Mouse (Mus musculus) spleen, adult 2 months (tissue): ENCODE results near the gene Gm5089. TPM values are rescaled to one million over a fixed set of nuclear protein-coding genes. Genes with fewer than 3 reads are reported as not detected.

ENCODE experiments used
- DNase-seq, 2 experiments: peaks; one replicate each; pipeline versions ENCODE4 v3.0.0 to v3.0.0-alpha.2; 2012 to 2021; ENCODE audit warnings: low spot score in 2 of 2, low read depth in 1 of 2
- H3K27ac ChIP-seq: fragments of 200-500 bp; 2 replicates; pipeline ENCODE4 v1.5.1; 2012; ENCODE audit warnings: low read length, inconsistent platforms; ENCODE audit not compliant: insufficient read depth
- H3K27me3 ChIP-seq: fragments of 200-500 bp; 2 replicates; pipeline ENCODE4 v1.6.1; 2012; ENCODE audit warnings: mild to moderate bottlenecking, moderate library complexity, low read length, inconsistent platforms; ENCODE audit not compliant: control insufficient read depth, insufficient read depth
- H3K36me3 ChIP-seq: fragments of 200-500 bp; 2 replicates; pipeline ENCODE4 v1.6.1; 2012; ENCODE audit warnings: mild to moderate bottlenecking, low read length, inconsistent platforms; ENCODE audit not compliant: control insufficient read depth, insufficient read depth
- H3K4me1 ChIP-seq: fragments of 200-500 bp; 2 replicates; pipeline ENCODE4 v1.6.1; 2011; ENCODE audit warnings: inconsistent platforms; ENCODE audit not compliant: control insufficient read depth, insufficient read depth, insufficient read length
- H3K4me3 ChIP-seq: fragments of 200-500 bp; 2 replicates; pipeline ENCODE4 v1.5.1; 2011; ENCODE audit warnings: mild to moderate bottlenecking, inconsistent platforms; ENCODE audit not compliant: insufficient read depth, insufficient read length; ENCODE audit errors: extremely low read depth
- CTCF ChIP-seq: fragments of 200-500 bp; IDR thresholded peaks from 2 replicates; pipeline ENCODE4 v1.5.1; 2011; ENCODE audit warnings: mild to moderate bottlenecking, inconsistent platforms; ENCODE audit not compliant: insufficient read depth, insufficient read length, insufficient replicate concordance; ENCODE audit errors: extremely low read depth
- POLR2A ChIP-seq: fragments of 200-500 bp; IDR thresholded peaks from 2 replicates; pipeline ENCODE4 v1.6.1; 2011; ENCODE audit warnings: low read depth, low read length, inconsistent platforms
- WGBS: fragments of 180-500 bp; shearing (Covaris S2); methylation state at CpG from one replicate; pipeline ENCODE4 v1.1.7; 2018; 5-methylcytosine and 5-hydroxymethylcytosine counted together
- polyA plus RNA-seq: library from polyadenylated mRNA; depleted of rRNA; stranded (reverse); fragments of >200 nt; gene quantifications from 2 replicates; pipeline ENCODE4 v1.2.3, GENCODE M21; 2012

Gm5089 gene
- polyA plus RNA-seq, 1 experiment = not detected

GRCm38 (mm10) chr14:122482081-122483023 is 31.4 kb upstream of the Gm5089 start:
- no peak for DNase-seq
- TF ChIP-seq POLR2A (no peak), CTCF (no peak)
- Histone ChIP-seq H3K4me1 (no peaks in the 10 kb centered on the region; the same call in 1 of the 2 replicates), H3K27ac (no peak overlapping the region), H3K4me3 (no peak overlapping the region), H3K27me3 (peaks cover 51% of the 10 kb centered on the region), H3K36me3 (no peaks in the 10 kb centered on the region)
- WGBS = 7% methylated on average over 38 of the region's 38 CpGs

DNA sequence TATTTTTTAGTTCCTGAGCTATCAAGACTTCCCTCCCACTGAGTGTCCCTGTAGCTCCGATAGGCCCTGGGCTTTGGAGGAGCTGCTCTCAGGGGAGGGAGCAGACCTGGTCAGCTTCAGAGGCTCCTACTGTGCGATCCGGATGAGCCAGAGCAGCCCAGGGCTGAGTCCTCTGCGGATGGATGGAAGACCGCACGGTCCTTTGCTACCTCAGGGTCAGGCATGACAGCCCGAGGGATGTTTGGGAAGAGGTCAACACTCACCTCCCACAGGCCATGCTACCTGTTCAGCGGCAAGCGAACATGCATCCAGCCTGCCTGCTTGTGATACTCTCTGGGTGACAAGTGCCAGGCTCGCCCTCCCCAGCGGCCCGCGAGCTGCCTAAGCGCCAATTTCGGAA is 30.3 kb upstream of the Gm5089 start:
- Histone ChIP-seq H3K27ac (no peak overlapping the region), H3K27me3 (peaks cover 62% of the 10 kb centered on the region), H3K4me3 (no peak overlapping the region)

GRCm38 (mm10) chr14:122480355-122480754 is 29.4 kb upstream of the Gm5089 start:
- Histone ChIP-seq H3K4me1 (peaks cover 8% of the 10 kb centered on the region), H3K36me3 (no peaks in the 10 kb centered on the region), H3K27me3 (peaks cover 65% of the 10 kb centered on the region), H3K27ac (no peak overlapping the region), H3K4me3 (no peak overlapping the region)
- DNase-seq = no peak
- TF ChIP-seq CTCF (no peak), POLR2A (no peak)
- 18% methylated on average over 2 of the region's 2 CpGs for WGBS

More for the DNA sequence above, 30.3 kb upstream of the Gm5089 start:
- DNase-seq = no peak
- H3K4me1 ChIP-seq = no peaks in the 10 kb centered on the region; the same call in 1 of the 2 replicates
- no peaks in the 10 kb centered on the region for H3K36me3 ChIP-seq
- 12% methylated on average over 15 of the region's 15 CpGs for WGBS
- TF ChIP-seq POLR2A = no peak
- TF ChIP-seq CTCF = no peak

DNA sequence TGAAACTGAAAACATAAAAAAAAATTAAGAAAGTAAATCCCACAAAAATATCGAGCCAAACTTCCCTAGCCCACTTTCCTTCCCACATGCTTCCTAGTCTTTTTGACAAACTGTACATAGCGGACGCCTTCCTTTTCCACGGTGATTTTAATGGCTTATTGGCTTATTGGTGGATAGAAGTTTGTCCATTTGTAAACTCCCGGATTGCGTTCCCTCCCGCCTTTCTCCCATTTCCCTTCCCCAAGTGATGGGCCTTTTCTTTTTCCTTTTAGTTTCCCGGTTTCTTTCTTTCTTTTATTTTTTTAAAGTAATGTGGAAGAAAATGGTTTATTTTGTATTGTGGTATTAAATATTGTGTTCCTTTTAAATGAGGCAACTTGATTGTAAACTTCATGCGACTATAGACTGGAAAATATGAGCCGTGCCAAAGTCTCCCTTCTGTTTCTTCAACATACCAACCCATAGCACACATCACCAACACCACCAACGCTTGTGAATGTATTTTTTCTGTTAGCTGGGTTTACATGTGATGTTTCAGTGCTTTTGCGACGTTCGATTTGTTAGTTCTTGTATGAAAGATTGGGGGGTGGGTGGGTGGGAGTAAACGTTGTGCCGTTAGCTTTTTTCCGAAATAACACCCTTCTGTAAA is 28.7 kb upstream of the Gm5089 start:
- Histone ChIP-seq H3K4me1 (peaks cover 13% of the 10 kb centered on the region), H3K27ac (no peak overlapping the region), H3K36me3 (no peaks in the 10 kb centered on the region), H3K4me3 (no peak overlapping the region), H3K27me3 (peaks cover 65% of the 10 kb centered on the region)
- TF ChIP-seq POLR2A (no peak), CTCF (no peak)
- 31% methylated on average over 17 of the region's 17 CpGs for WGBS
- DNase-seq = no peak

GRCm38 (mm10) chr14:122478574-122479011 is 27.7 kb upstream of the Gm5089 start:
- Histone ChIP-seq H3K4me1 (peaks cover 13% of the 10 kb centered on the region), H3K36me3 (no peaks in the 10 kb centered on the region), H3K27ac (no peak overlapping the region), H3K4me3 (no peak overlapping the region), H3K27me3 (peaks cover 64% of the 10 kb centered on the region)
- no peak for DNase-seq
- no peak for TF ChIP-seq POLR2A
- no peak for TF ChIP-seq CTCF
- 6% methylated on average over 22 of the region's 22 CpGs for WGBS

GRCm38 (mm10) chr14:122477971-122478573 is 27.2 kb upstream of the Gm5089 start:
- Histone ChIP-seq H3K4me3 (no peak overlapping the region), H3K27me3 (peaks cover 66% of the 10 kb centered on the region), H3K36me3 (no peaks in the 10 kb centered on the region), H3K27ac (no peak overlapping the region), H3K4me1 (peaks cover 13% of the 10 kb centered on the region)
- TF ChIP-seq CTCF = no peak
- no peak for DNase-seq
- WGBS = 4% methylated on average over 9 of the region's 9 CpGs
